Mouse (Mus musculus): ENCODE measurements at regions not wholly inside any gene's neighbourhood (a gene's known extent, or its start where the extent isn't known, plus 50 kb on each side); places are given as distances from the start of the nearest gene placed in this dataset.

- TF ChIP-seq CTCF (IDR thresholded peaks at IDR 0.05), result no peak
- no peak for TF ChIP-seq POLR2A (IDR thresholded peaks at IDR 0.05; ENCODE audit: insufficient read depth, low read depth, low read length)
Observed at GRCm38 (mm10) chr17:3249320-3249719, 77.1 kb upstream of the Tiam2 start.

Measured in heart, adult 2 months (tissue).